Mouse (Mus musculus): ENCODE results near the gene Lypd5.

The Lypd5 gene

DNA sequence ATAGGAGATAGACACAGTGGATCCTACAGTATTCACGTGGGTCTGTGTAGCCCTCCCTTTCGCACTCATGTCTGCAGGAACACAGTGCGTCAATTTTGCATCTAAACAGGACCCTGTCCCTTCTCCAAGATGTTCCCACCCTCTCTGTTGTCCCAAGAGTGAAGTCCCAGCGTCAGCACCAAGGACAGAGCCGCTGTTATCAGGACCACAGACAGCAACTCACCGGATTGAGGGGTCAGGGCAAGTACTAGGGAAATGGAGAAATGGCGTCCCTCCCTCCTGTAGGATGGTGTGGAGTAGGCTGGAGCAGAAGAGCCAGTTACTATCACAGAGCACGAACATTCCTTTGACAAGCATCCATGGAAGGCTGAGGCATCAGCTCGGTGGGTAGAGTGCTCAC, 10.3 kb downstream of the Lypd5 start:
- DNase-seq (ENCODE audit: low read depth, low spot score) = peak; percentile 71

DNA sequence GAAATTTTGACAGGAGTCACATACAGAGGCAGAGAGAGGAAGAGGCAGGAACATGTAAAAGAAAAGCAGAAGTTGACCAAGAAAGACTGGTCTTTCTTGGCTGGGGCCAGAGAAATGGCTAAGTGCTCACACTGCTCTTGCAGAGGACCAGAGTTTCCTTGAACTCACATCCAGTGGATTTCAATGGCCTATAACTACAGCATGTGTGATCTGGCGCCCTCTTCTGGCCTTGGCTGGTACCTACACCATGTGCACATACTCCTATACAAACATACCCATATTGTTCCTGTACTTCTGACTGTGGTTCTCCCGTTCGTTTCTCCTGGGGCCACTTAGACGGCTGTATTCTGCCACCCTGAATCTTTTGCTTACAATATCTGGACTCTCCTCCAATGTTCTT, 12.0 kb downstream of the Lypd5 start:
- DNase-seq (ENCODE audit: low read depth, low spot score) = peak; percentile 73

DNA sequence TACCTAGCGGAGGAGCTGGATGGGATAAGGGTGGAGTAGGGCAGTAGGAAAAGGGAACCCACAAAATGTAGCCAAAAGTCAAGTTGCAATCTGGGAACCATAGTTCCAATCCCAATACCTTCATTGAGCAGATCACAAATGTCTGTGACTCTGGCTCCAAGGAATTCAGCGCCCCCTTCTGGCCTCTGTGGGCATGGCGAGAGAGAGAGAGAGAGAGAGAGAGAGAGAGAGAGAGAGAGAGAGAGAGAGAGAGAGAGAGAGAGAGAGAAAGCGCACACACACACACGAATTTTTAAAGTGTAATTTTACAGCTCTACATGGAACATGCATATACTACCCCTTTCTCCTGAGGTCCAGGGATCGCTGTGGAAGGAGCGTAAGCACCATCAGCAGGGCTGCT, 14.2 kb downstream of the Lypd5 start:
- DNase-seq (ENCODE audit: low read depth, low spot score) = peak; percentile 42

DNA sequence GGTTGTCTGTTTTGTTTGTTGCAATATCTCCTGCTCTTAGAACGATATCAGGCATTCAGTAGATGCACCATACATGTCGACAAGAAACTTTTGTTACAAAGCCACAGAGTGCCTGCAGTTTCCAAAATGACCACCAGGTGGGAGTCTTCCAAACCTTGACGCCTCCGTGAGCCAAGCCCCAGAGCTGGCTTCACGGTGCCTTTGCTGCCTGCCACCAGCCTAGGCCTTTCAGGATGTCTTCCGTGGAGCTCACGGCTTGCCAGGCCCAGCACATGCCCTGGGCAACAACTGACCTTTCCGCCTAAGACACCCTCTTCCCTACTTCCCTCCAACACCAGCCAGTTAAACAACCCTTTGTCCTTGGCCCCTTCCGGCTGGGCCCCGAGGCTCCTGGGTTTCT, 15.8 kb downstream of the Lypd5 start:
- DNase-seq (ENCODE audit: low read depth, low spot score) = peak; percentile 81

DNA sequence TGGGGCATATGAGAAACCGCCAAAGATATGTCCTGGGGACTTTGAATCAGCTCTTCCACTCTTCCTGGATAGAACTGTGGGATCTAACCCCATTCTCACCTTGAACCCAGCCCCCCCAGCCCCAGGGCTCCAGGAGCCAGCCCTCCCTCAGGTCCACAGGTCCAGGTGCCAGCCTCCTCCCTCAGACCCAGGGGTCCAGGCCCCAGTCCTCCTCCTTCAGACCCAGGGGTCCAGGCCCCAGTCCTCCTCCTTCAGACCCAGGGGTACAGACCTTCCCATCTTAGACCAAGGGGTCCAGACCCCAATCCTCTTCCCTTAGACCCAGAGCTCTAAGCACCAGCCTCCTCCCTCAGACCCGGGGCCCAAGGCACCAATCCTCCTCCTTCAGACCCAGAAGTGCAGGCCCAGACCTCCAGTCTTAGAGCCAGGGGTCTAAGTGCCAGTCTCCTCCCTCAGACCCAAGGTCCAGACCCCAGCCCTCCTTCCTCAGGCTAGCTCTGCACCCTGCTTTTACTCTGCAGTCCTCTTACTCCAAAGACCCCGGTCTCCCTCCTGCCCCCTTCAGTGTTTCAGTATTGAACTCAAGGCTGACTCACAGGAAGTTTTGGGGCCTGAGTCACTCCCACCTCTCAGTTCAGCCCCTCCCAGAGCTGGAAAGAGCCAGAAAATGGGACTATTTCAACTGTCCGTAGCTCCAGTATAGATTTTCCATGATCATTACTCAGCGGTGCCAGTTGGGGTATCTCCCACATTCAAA, 16.4 kb downstream of the Lypd5 start:
- DNase-seq (ENCODE audit: low read depth, low spot score) = no peak

DNA sequence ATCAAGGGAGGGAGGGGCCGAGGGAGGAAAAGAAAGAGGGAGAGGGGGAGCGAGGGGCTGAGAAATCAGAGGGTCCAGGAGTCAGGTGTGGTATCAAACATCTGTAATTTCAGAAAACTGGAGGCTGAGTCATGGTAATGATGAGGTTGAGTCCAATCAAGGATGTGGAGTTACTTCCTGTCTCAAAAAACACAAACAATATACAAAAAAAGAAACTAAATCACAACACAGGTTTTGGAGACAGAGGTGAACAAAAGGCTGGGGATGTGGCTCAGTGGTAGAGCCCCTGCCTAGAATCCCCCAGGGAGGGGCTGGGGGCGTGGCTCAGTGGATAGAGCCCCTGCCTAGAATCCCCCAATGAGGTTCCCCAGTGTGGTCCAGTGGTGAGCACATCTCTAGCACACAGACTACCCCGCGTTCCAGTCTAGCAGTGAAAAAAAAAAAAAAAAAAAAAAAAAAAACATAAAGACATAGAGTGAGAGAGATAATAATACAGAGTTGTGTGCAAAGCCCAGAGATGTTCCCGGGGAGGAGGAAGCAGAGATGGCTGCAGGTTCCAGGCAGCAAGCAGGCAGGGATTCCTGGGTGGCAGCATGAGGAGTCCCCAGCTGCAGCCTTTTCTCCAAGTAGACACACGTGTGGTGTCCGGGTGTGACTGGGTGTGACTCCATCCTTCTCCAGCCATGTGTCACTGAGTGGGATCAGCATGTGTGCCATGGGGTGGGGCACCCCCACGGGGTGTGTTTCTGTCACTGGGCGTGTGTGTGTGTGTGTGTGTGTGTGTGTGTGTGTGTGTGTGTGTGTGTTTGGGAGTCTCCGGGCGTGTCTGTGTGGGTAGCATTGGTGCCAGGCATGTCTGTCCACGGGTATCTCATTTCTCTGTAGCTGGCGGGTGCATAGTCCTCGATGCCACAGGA, 18.0 kb downstream of the Lypd5 start:
- DNase-seq (ENCODE audit: low read depth, low spot score) = no peak

DNA sequence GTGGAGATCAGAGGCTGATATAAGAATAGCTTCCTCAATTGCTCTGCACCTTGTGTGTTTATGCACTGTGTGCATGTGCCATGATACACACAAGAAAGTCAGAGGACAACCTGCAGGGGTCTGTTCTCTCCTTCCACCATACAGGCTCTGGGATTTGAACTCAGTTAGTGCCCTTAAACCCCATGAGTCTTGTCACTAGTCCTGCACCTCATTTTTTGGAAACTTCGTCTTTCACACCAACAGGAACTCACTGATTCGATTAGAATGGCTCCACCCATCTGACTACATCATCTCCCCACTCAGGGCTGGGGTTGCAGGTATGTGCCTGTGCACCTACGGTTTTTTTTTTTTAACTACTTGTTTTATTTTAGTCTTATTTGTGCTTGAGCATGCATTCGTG, 19.2 kb downstream of the Lypd5 start:
- no peak for DNase-seq (ENCODE audit: low read depth, low spot score)

DNA sequence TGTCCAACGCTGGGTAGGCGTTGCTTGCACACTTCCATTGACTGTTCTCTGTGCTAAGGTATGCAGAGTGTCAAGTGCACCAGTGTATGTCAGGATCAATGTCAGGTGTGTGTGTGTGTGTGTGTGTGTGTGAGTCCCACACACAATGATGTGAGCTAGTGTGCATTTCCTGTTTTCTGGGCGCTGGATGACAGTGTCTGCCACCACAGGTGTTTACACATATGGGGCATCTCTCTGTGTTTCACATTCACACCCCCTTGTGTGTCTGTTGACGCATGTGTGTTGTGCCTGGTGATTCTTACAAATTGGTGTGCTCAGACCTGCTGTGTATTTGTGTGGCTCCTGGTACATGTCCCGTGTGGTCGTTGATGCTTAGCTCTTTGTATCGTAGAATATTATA, 19.9 kb downstream of the Lypd5 start:
- no peak for DNase-seq (ENCODE audit: low read depth, low spot score)

DNA sequence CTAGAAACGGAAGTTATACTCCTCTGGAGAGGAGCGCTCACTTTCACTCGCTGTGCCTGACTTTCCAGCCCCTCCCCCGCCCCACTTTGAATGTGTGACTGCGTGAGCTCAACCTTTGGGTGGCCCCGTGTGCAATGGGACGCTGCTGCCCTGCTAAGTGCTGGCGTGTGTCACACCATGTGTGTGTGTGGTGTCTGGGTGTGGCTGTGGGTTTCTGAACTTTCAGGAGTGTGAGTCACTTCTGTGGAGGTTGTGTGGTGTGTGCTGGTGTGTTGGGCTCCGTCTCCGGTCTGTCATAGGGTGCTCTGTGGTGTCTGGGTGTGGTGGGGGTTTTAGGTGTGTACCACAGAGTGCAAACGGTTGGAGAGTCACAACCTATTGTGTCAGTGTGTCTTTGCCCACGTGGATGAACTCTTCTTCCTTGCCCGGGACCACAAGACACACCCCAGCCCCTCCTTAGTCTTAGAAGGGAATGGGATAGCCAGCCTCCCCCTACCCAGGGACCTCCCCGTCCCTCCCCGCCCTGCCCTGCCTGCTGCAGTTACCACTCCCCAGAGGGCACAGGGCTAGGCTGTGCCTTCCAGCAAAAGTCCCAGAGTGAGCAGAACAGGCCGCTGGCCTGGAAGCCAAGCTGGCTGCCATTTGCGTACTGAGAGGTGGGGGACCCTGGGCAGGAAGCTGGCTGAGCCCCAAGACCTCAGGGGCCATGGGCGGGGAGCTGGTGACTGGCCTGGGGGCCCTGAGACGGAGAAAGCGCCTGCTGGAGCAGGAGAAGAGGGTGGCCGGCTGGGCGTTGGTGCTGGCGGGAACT, 20.9 kb downstream of the Lypd5 start, which contains the start of gene Kcnn4:
Gene Kcnn4 (plus strand): TSS at position 533 of the 811 bp plus-strand sequence.
- no peak for DNase-seq (ENCODE audit: low read depth, low spot score)

DNA sequence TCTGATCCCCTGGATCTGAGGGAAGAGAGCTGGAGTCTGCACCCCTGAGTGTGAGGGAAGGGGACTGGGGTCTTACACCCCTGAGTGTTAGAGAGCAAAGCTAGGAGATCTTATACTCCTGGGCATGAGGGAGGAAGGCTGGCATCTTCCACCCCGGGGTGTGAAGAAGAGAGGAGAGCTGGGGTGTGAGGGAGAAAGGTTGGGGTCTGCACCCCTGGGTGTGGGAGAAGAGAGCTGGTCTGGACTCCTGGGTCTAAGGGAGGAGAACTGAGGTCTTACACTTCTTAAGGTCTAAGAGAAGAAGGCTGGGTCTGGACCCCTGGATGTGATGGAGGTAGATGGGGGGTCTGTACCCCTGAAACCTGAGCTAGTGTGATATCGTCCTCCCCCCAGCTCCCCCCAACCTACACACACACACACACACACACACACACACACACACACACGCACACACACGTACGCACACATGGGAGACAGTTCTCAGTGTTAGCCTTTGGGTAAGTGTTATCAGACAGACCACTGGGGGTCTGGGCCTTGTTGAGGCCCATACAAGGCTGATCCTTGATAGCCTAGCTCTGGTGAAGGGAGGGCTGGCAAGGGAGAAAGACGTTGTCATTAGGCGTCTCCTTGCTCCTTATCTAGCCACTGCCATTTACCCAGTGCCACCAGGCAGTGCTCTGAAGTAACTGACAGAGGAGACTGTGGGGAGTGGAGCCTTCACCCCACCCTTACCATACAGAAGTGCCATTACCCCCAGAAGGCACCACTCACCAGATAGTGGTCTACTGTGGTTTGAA, 22.2 kb downstream of the Lypd5 start:
- no peak for DNase-seq (ENCODE audit: low read depth, low spot score)

DNA sequence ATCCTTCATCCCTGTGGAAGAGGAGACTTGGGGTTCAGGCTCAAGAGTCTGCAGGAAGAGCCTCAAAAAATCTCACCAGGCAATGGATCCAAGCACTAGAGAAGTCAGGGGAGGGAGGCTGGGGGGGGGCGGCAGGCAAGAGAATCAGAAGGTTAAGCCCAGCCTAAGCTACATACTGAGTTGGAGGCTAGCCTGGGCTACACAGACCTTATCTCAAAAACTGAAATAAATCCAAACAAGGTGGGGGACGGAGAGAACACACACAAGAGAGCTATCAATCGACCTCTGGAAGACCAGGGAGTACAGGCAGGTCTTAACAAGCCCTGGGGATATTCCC, 22.8 kb downstream of the Lypd5 start:
- DNase-seq (ENCODE audit: low read depth, low spot score) = no peak

DNA sequence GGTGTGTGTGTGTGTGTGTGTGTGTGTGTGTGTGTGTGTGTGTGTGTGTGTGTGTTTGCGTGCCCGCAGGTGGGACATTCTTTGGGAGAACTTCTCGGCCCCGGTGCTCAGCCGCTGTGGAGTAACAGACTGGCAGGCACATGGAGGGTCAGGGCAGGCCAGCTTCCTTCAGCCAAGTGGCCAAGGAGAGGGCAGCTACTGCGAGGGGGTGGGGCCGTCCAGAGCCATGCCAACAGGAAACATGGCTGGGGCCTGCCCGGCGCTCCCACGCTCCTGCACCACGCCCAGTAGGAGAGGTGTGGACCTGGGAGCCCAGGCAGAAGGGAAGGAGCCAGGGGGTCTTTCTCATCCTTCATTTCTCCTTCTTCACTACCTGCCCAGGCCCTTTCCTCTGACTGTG, 23.3 kb downstream of the Lypd5 start:
- no peak for DNase-seq (ENCODE audit: low read depth, low spot score)

DNA sequence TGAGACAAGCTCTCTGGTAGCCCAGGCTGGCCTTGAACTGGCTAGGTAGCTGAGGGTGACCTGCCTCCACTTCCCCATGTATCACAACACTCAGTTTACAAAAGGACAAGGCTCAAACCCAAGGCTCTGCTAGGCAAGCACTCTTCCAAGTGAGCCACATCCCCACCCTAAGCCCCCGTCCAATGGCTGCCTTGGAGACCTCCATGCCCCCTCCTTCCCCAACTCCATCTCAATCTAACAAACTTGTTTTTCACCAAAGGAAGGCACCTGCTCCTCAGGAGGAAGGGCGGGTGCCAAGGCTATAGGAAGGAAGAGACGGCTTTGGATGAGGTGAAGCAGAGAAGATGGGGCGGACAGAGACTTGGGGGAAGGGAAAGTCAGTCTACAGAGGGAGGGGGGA, 23.8 kb downstream of the Lypd5 start:
- no peak for DNase-seq (ENCODE audit: low read depth, low spot score)

DNA sequence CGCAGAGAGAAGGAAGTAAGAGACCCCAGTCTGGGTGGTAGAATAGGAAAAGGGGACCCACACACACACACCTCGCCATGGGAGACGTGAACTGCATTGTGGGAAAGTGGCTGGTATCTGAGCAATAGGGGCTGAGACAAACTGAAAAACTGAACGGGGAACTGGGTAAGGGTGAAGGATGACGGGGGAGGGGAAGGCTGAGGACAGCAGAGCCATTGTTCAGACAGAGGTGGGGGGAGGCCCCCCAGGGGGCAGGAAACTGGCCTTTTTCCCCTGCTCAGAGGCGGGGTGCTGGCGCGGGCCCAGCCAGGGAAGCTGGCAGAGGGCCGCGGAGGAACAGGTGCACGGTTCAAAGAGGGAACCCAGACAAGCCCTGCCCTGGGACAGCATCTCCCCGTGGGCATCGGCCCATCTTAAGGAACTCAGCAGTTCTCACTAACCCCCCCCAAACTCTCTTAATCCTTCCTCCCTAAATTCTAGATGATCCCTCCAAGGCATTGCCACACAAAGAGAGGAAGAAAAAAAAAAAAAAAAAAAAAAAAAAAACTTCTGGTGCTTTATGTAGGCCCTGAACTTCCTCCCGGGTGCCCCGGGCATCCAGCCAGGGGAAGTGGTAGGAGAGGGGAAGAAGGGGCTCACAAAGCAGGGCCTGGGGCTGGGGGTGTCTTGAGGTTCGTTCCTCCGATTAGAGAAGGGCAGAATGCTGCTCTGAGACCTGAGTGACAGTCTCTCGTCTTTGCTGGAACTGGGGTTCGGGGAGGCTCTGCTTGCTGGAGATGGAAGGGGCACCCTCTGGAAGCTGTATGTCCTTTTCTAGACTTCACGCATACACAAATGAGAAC, 24.8 kb downstream of the Lypd5 start:
- no peak for DNase-seq (ENCODE audit: low read depth, low spot score)

DNA sequence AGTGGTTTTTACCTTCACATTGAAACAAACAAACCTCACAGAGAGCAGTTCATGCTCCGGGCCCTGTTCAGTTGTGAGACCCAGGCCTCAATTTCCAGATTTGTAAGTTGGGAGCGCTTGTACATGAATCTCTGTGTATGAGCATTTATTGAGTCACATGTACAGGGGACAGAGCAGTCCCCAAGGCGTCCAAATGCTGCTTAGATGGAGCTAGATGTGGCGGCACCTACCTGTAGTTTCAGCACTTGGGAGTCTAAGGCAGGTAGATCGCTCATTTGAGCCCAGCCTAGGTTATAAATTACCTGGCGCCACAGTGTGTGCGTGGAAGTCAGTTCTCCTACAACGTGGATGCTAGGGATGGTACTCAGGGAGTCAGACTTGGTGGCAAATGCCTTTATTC, 27.5 kb downstream of the Lypd5 start:
- DNase-seq (ENCODE audit: low read depth, low spot score) = no peak

DNA sequence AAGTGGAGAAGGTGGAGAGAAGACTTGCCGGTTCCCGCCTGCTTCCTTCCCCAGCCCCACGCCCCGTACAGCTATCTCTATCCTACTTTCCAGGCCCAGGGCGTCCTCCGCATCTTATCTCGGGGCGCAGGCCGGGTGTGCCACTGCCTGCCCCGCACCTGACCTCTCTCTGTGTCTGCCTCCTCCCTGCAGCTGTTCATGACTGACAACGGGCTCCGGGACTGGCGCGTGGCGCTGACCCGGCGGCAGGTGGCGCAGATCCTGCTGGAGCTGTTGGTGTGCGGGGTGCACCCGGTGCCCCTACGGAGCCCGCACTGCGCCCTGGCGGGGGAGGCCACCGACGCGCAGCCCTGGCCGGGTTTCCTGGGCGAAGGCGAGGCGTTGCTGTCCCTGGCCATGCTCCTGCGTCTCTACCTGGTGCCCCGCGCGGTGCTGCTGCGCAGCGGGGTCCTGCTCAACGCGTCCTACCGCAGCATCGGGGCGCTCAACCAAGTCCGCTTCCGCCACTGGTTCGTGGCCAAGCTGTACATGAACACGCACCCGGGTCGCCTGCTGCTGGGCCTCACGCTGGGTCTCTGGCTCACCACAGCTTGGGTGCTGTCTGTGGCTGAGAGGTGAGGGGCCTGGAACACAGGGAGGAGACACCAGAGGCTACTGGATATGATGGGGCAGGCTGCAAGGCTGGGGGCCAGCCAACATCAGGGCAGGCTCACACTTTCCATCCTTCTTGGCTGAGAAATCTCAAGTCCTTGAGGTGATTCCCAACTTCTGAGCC, 28.3 kb downstream of the Lypd5 start:
- DNase-seq (ENCODE audit: low read depth, low spot score) = peak; percentile 65

DNA sequence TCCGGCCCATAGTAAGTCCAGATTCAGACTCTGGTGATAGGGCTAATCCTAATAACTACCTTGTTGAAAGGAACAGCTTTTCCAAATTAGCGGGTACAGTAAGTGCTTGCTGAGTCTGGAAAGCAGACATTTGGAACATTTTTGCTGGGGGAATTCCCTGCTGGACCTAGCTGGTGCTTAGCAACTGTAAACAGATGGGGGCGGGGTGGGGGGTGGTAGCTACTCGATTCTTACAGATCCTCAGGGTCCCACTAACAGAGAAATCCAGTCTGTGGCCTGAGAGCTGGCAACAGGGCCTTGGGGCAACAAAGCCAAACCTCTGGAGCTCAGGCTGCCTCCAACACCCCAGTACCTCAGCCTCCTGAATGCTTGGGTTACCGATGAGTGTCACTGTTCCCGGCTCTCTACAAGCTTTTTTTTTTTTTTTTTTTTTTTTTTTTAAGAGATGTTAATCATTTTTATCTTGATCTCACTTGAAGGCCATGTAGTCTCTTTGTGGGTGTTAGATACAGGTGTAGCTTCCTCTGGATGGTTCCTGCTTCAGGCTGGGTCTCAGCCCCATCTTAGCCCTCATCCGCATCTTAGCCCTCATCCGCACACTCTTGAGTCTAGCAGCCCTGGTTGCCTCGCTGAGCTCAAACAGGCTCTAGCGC, 29.2 kb downstream of the Lypd5 start:
- no peak for DNase-seq (ENCODE audit: low read depth, low spot score)

DNA sequence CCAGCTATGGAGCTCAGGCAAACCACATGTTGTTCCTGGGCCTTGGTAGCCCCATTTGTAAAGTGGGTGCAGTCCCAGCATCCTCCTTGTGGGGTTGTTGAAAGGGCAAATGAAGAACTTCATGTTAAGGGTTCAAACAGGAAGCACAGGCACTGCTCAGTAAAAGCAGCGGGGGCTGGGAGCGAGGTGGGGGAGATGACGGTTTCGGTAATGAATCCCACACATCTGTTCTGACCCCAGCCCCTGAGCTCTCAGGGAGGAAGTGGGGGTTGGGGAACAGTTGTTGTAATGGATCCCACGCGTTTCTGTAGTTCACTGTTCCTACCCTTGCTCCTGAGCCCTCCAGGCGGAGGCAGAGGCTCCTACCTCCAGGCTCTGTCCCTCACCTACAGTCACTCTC, 30.9 kb downstream of the Lypd5 start:
- no peak for DNase-seq (ENCODE audit: low read depth, low spot score)

DNA sequence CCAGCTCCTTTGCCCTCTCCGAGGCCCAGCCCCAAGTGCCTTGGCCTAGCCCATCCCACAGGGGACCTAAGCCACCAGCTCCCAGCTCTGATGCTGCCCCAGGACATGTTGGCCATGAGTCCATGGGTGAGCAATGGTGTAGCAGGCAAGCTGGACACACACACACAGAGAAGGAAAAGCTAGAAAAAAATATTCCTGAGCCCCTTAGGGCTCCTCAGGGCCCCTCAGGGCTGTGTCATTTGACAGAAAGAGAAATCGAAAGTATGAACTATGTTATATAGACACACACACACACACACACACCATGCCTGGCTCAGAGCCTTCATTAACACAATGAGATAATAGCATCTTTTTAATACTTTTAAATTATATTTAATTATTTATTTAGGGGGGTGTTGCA, 31.4 kb downstream of the Lypd5 start:
- no peak for DNase-seq (ENCODE audit: low read depth, low spot score)
